Mouse (Mus musculus) thymus, adult 2 months (tissue): ENCODE measurements around the gene Stox2. TPM values are rescaled to one million over a fixed set of nuclear protein-coding genes. Genes with fewer than 3 reads are reported as not detected.

ENCODE experiments used
- DNase-seq: peaks from one replicate; pipeline ENCODE4 v3.0.0; 2021
- H3K27ac ChIP-seq: fragments of 200-500 bp; 2 replicates; pipeline ENCODE4 v1.5.1; 2012; ENCODE audit warnings: low read length, control low read depth; ENCODE audit not compliant: control insufficient read depth, insufficient read depth
- H3K27me3 ChIP-seq: fragments of 200-500 bp; 2 replicates; pipeline ENCODE4 v1.6.1; 2012; ENCODE audit warnings: mild to moderate bottlenecking, low read length, moderate library complexity, mixed read lengths; ENCODE audit not compliant: control insufficient read depth, insufficient read depth
- H3K36me3 ChIP-seq: fragments of 200-500 bp; 2 replicates; pipeline ENCODE4 v1.6.1; 2012; ENCODE audit warnings: mild to moderate bottlenecking, low read length, moderate library complexity; ENCODE audit not compliant: control insufficient read depth, insufficient read depth
- H3K4me1 ChIP-seq: fragments of 200-500 bp; replicated peaks from 2 replicates; pipeline ENCODE4 v1.6.1; 2012; ENCODE audit warnings: low read length; ENCODE audit not compliant: control insufficient read depth, insufficient read depth
- H3K4me3 ChIP-seq: fragments of 200-500 bp; 2 replicates; pipeline ENCODE4 v1.5.1; 2012; ENCODE audit warnings: mild to moderate bottlenecking, low read length, control low read depth, moderate library complexity; ENCODE audit not compliant: control insufficient read depth, insufficient read depth
- CTCF ChIP-seq: fragments of 200-500 bp; IDR thresholded peaks from 2 replicates; pipeline ENCODE4 v1.5.1; 2012; ENCODE audit warnings: mild to moderate bottlenecking, control low read depth, low read length, moderate library complexity, borderline replicate concordance; ENCODE audit not compliant: control insufficient read depth, poor library complexity, insufficient read depth; ENCODE audit errors: extremely low read depth
- POLR2A ChIP-seq: fragments of 200-500 bp; IDR thresholded peaks from 2 replicates; pipeline ENCODE4 v1.6.1; 2012; ENCODE audit warnings: mild to moderate bottlenecking, low read length, control low read depth, moderate library complexity; ENCODE audit not compliant: control insufficient read depth, poor library complexity, insufficient read depth; ENCODE audit errors: extremely low read depth
- WGBS: fragments of 180-500 bp; shearing (Covaris S2); methylation state at CpG from one replicate; pipeline ENCODE4 v1.1.7; 2018; 5-methylcytosine and 5-hydroxymethylcytosine counted together
- polyA plus RNA-seq: library from polyadenylated mRNA; depleted of rRNA; stranded (reverse); fragments of >200 nt; gene quantifications from 2 replicates; pipeline ENCODE4 v1.2.3, GENCODE M21; 2012

Stox2 gene
- polyA plus RNA-seq, 1 experiment: 1.1 TPM

DNA sequence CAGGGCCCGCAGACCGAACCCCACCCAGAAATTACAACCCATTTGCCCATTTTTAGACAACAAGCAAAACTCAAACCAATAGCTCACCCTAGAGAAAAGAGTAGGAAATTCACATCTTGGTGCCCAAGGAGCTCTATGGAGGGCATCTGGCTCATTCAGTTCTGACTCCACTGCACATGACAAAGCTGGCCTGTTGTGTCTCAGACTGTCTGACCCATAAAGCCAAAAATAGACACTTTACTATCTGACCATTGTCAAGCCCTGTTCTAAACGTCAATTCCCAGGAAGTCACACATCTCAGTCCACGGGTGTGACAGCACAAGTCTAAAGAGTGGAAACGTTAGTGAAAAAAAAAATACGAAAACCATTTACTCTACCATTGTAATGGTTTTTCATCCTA is 79.1 kb downstream of the Stox2 start:
- H3K4me3 ChIP-seq: no peak overlapping the region
- no peak overlapping the region for H3K27ac ChIP-seq
- DNase-seq: no peak
- no peaks in the 10 kb centered on the region for H3K36me3 ChIP-seq
- H3K27me3 ChIP-seq: no peaks in the 10 kb centered on the region
- H3K4me1 ChIP-seq: no peaks in the 10 kb centered on the region
- TF ChIP-seq POLR2A (no peak), CTCF (no peak)
- WGBS: 90% methylated on average over 6 of the region's 6 CpGs

DNA sequence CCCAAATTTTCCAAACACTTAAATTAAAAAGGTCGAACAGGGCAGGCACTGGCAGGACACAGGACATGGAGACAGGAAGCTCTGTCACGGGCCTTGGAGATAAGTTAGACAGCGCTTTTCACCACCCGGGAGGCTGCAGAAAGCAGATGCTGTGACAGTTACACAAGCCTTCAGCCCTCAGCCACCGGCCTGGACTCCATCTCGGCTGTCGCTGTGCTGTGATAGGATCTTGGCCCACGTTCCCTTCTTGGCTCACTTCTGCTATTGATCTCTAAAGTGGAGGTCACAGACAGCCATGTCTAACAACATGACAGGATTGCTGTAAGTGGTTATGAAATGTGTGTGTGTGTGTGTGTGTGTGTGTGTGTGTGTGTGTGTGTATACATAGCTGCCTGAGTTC is 82.9 kb downstream of the Stox2 start:
- H3K27me3 ChIP-seq: no peaks in the 10 kb centered on the region
- no peaks in the 10 kb centered on the region for H3K36me3 ChIP-seq
- TF ChIP-seq POLR2A (no peak), CTCF (no peak)
- WGBS: 63% methylated on average over 8 of the region's 8 CpGs
- DNase-seq: no peak
- H3K4me1 ChIP-seq: no peaks in the 10 kb centered on the region
- no peak overlapping the region for H3K4me3 ChIP-seq
- no peak overlapping the region for H3K27ac ChIP-seq

DNA sequence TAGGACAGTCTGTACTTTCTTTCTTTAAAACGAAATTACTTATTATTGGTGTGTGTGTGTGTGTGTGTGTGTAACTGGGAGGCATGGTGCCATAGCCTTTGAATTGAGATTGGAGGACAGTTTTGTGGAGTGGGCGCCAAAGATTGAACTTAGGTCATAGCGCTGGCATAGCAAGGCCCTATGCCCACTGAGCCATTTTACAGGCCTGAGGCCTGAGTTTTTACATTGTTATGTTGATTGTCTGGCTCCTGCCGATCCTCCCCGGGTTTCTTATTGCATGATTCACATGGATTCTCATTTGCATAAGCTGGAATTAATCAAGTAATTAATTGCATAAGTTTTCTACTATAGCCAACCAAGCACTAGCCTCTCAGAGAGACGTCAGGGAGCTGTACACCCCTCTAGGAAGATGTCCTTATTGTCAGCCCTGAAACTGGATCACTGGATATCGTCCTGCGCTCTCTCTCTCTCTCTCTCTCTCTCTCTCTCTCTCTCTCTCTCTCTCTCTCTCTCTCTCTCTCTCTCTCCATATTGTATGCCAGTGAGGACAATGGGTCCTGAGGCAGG is 90.7 kb downstream of the Stox2 start:
- Histone ChIP-seq H3K4me1 (no peaks in the 10 kb centered on the region), H3K27me3 (no peaks in the 10 kb centered on the region), H3K36me3 (no peaks in the 10 kb centered on the region), H3K4me3 (no peak overlapping the region), H3K27ac (no peak overlapping the region)
- DNase-seq: no peak
- WGBS: 95% methylated on average over 8 of the region's 8 CpGs
- TF ChIP-seq POLR2A (no peak), CTCF (no peak)

DNA sequence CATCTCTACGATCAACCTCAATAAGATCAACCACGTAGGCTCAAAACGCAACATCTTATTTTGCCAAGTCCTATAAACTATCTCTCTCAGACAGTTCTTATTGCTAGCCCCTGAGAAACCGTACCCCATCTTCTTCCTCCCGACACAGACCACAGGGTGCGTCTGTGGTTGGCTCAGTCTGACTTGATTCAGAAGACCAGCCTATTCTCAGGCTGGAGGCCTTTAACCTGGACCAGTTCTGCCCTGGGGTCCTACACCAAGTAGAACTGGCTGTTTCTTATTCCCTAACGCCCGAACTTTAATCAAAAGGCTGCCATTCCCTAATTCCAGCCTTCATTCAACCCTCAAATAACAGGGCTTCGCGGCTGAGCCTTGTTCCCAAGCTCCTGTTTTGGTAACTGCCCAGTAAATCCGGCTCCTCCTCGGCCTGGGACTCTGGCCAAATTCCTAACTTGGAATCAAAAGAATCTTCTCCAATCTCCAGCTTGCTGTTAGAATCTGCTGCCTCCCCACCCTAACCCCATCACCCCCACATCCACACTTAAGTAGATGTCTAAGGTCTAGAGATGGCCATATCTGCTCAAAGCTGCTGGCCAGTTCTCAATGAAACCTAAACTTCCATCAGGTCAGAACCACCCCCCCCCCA is 91.5 kb downstream of the Stox2 start:
- no peak for TF ChIP-seq CTCF
- no peak for TF ChIP-seq POLR2A
- no peaks in the 10 kb centered on the region for H3K27me3 ChIP-seq
- H3K4me1 ChIP-seq: no peaks in the 10 kb centered on the region
- WGBS: 59% methylated on average over 12 of the region's 12 CpGs
- H3K36me3 ChIP-seq: no peaks in the 10 kb centered on the region
- no peak overlapping the region for H3K4me3 ChIP-seq
- DNase-seq: no peak
- H3K27ac ChIP-seq: no peak overlapping the region

DNA sequence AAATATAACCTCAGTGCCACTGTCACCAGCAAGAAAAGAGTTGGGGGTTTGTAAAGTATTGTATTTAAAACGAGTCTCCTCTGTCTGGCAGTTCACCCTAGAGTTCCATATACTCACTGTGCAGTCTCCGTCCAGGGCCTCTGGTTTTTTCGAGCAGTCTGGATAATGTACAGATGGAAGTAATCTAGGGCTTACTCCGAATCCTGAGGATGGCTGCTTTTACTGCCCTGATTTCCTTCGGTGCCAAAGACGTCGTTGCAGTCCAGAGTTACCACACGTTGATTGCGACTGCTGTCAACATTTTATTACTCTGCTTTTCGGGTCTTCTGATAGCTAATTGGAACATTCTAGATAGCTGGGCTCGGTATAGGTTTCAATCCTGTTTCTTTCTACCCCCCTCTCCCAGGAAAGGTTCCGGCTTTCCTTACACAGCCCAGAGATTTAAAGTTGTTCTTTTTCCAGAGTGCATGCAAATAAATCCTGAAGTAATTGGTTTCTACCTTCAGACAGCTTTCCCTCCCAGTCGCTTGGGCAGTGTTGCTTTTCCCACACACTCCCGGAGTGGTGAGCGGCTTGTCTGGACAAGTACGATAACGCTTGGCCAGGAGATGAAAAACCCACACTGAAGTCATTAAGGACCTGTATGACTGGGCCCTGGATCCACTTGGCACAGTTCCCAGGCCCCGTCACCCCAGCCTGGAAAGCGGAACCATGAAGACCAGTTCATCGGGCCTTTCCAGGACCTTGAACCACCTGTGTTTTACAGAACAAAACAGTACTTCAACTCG is 94.1 kb downstream of the Stox2 start:
- WGBS: 73% methylated on average over 21 of the region's 21 CpGs
- H3K4me3 ChIP-seq: no peak overlapping the region
- no peaks in the 10 kb centered on the region for H3K27me3 ChIP-seq
- H3K27ac ChIP-seq: no peak overlapping the region
- no peaks in the 10 kb centered on the region for H3K4me1 ChIP-seq
- DNase-seq: no peak
- TF ChIP-seq CTCF (no peak), POLR2A (no peak)
- no peaks in the 10 kb centered on the region for H3K36me3 ChIP-seq

DNA sequence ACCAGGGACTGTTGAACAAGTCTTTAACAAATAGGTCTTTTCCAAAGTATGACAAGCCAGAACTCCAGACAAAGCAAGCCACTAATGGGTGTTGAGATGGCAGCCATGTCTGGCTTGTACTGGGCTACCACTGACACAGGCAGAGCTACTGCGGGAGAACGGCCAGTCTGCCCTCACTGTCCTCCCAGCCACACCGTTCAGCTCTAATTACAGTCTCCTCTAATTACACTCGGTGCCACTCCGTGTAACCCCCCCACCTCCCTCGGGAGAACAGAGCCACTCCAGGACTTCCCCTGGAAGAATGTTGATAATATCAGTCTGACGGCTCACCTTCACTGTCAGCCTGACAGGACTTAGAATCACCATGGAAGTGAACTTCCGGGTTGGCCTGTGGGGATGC is 97.1 kb downstream of the Stox2 start:
- WGBS: 75% methylated on average over 8 of the region's 8 CpGs
- TF ChIP-seq CTCF: no peak
- TF ChIP-seq POLR2A: no peak
- DNase-seq: no peak
- no peak overlapping the region for H3K27ac ChIP-seq
- no peaks in the 10 kb centered on the region for H3K27me3 ChIP-seq
- H3K4me1 ChIP-seq: no peaks in the 10 kb centered on the region
- no peak overlapping the region for H3K4me3 ChIP-seq
- no peaks in the 10 kb centered on the region for H3K36me3 ChIP-seq

DNA sequence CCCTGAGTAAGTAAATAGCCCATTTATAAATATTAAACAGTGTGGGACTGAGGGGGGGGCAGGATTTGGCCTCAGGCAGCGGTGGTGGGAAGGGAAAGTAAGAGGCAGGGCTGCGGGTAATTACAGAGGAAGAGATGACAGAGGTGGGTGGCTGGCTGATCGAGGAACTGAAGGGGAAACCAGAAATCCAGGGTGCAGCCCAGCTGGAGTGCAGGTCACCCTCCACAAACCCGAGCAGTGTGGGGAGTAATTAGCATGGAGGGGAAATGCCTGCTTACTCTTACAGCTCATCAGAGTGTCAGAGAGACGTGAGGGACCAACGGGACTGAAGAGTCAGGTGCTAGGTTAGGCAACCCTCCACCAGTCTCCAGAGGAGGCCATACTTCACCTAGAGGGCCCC is 98.4 kb downstream of the Stox2 start:
- TF ChIP-seq POLR2A (no peak), CTCF (no peak)
- no peaks in the 10 kb centered on the region for H3K4me1 ChIP-seq
- no peaks in the 10 kb centered on the region for H3K36me3 ChIP-seq
- WGBS: 3% methylated on average over 6 of the region's 6 CpGs
- no peaks in the 10 kb centered on the region for H3K27me3 ChIP-seq
- DNase-seq: no peak
- H3K27ac ChIP-seq: no peak overlapping the region
- no peak overlapping the region for H3K4me3 ChIP-seq
